Mouse (Mus musculus) kidney, postnatal 25 days (tissue): Measurements from ENCODE around the gene Uqcrq.
"Not testable (repeated sequence)": the region's sequence is repeated elsewhere in the genome, so short reads cannot be mapped to it uniquely, and the experiment has no call there.

Experiments used
- DNase-seq, 2 experiments: peaks; one replicate each; pipeline ENCODE4 v3.0.0; 2021; ENCODE audit warnings: mixed read lengths in 2 of 2

Uqcrq gene

GRCm38 (mm10) chr11:53451361-53451760 is 20.7 kb upstream of the Uqcrq start:
- no peak for DNase-seq

- DNase-seq, result no peak
These were observed 19.6 kb upstream of the Uqcrq start for GRCm38 (mm10) chr11:53450070-53450705.

- DNase-seq, result peak; percentile 85 to 87
These were observed 17.9 kb upstream of the Uqcrq start for GRCm38 (mm10) chr11:53448529-53448928.

- no peak for DNase-seq
These were observed 17.4 kb upstream of the Uqcrq start for GRCm38 (mm10) chr11:53447996-53448395.

GRCm38 (mm10) chr11:53446183-53446582 is 15.6 kb upstream of the Uqcrq start:
- no peak for DNase-seq

- DNase-seq, result no peak
These were observed 14.9 kb upstream of the Uqcrq start for GRCm38 (mm10) chr11:53445562-53445961.

- peak in 1 of 2 experiments; percentile 63 for DNase-seq
These were observed 13.2 kb upstream of the Uqcrq start for GRCm38 (mm10) chr11:53443861-53444260.

GRCm38 (mm10) chr11:53441921-53442320 is 11.3 kb upstream of the Uqcrq start:
- DNase-seq, result no peak

GRCm38 (mm10) chr11:53436338-53436737 is 5.7 kb upstream of the Uqcrq start:
- DNase-seq, result no peak

- no peak for DNase-seq
These were observed 4.9 kb upstream of the Uqcrq start for GRCm38 (mm10) chr11:53435504-53435903.

- DNase-seq, result no peak
These were observed 2.4 kb upstream of the Uqcrq start for GRCm38 (mm10) chr11:53433057-53433456.

GRCm38 (mm10) chr11:53431347-53432056 is 871 bp upstream of the Uqcrq start:
- no peak for DNase-seq

- no peak for DNase-seq
These were observed 346 bp downstream of the Uqcrq start for GRCm38 (mm10) chr11:53430300-53430669.

GRCm38 (mm10) chr11:53429182-53429581 is 1.4 kb downstream of the Uqcrq start:
- DNase-seq, result no peak

GRCm38 (mm10) chr11:53428716-53429057 is 1.9 kb downstream of the Uqcrq start:
- no peak for DNase-seq

GRCm38 (mm10) chr11:53427993-53428715 is 2.5 kb downstream of the Uqcrq start:
- DNase-seq, result no peak

- not testable (repeated sequence) for DNase-seq
These were observed 3.7 kb downstream of the Uqcrq start for GRCm38 (mm10) chr11:53426914-53427313.

GRCm38 (mm10) chr11:53425711-53426255 is 4.8 kb downstream of the Uqcrq start:
- DNase-seq, result peak in 1 of 2 experiments; percentile 43

- no peak for DNase-seq
These were observed 5.4 kb downstream of the Uqcrq start for GRCm38 (mm10) chr11:53425251-53425650.

GRCm38 (mm10) chr11:53424826-53425225 is 5.8 kb downstream of the Uqcrq start:
- peak in 1 of 2 experiments; percentile 54 for DNase-seq

GRCm38 (mm10) chr11:53423036-53423435 is 7.6 kb downstream of the Uqcrq start, which contains the start of gene Leap2:
Gene Leap2 (minus strand): TSS chr11:53423170.
- DNase-seq, result no peak

GRCm38 (mm10) chr11:53418048-53418447 is 12.6 kb downstream of the Uqcrq start:
- DNase-seq, result no peak

- no peak for DNase-seq
These were observed 16.8 kb downstream of the Uqcrq start for GRCm38 (mm10) chr11:53413871-53414270.

- no peak for DNase-seq
These were observed 18.9 kb downstream of the Uqcrq start for GRCm38 (mm10) chr11:53411738-53412137.
